Mouse (Mus musculus) liver, embryonic 13.5 days (tissue): ENCODE results near the gene Slc2a5. TPM values are rescaled to one million over a fixed set of nuclear protein-coding genes. Genes with fewer than 3 reads are reported as not detected.
A peak's percentile ranks its signal among the peaks of the same experiment; 100 is the strongest.

Experiments used
- ATAC-seq: fragments of 200-750 bp; cut with Nextera tagmentation; 2 replicates; pipeline ENCODE4 v1.8.0; 2017; ENCODE audit warnings: low read depth, mild to moderate bottlenecking, moderate number of reproducible peaks, moderate library complexity
- DNase-seq: peaks from one replicate; pipeline ENCODE4 v3.0.0; 2022
- H3K27ac ChIP-seq: fragments of 300-500 bp; sonication (generic); 2 replicates; pipeline ENCODE4 v1.5.1; 2015; ENCODE audit warnings: moderate library complexity, mild to moderate bottlenecking, inconsistent platforms
- H3K27me3 ChIP-seq: fragments of 300-500 bp; sonication (generic); 2 replicates; pipeline ENCODE4 v1.6.1; 2015; ENCODE audit warnings: mild to moderate bottlenecking, inconsistent platforms
- H3K36me3 ChIP-seq: fragments of 300-500 bp; sonication (generic); 2 replicates; pipeline ENCODE4 v1.6.1; 2015; ENCODE audit warnings: mild to moderate bottlenecking, inconsistent platforms
- H3K4me1 ChIP-seq: fragments of 300-500 bp; sonication (generic); replicated peaks from 2 replicates; pipeline ENCODE4 v1.6.1; 2015; ENCODE audit warnings: inconsistent platforms
- H3K4me2 ChIP-seq: fragments of 300-500 bp; sonication (generic); 2 replicates; pipeline ENCODE4 v1.6.1; 2015; ENCODE audit warnings: inconsistent platforms, mild to moderate bottlenecking, moderate library complexity
- H3K4me3 ChIP-seq: fragments of 300-500 bp; sonication (generic); replicated peaks from 2 replicates; pipeline ENCODE4 v1.5.1; 2015; ENCODE audit warnings: mild to moderate bottlenecking, inconsistent platforms
- H3K9ac ChIP-seq: fragments of 300-500 bp; sonication (generic); 2 replicates; pipeline ENCODE4 v1.6.1; 2015; ENCODE audit warnings: mild to moderate bottlenecking, inconsistent platforms
- H3K9me3 ChIP-seq: fragments of 300-500 bp; sonication (generic); replicated peaks from 2 replicates; pipeline ENCODE4 v1.6.1; 2016; ENCODE audit warnings: inconsistent platforms
- WGBS: fragments of 180-500 bp; shearing (Covaris S2); methylation state at CpG from one replicate; pipeline ENCODE4 v1.1.7; 2015; ENCODE audit not compliant: insufficient replicate concordance; 5-methylcytosine and 5-hydroxymethylcytosine counted together
- polyA plus RNA-seq: library from polyadenylated mRNA; unstranded; fragments of >200 nt; fragmentation: Nextera tagmentation; extraction: Ambion mirVana; gene quantifications from 2 replicates; pipeline ENCODE4 v1.2.1, GENCODE M21; 2015

The Slc2a5 gene
- polyA plus RNA-seq, 1 experiment from 2014 or later: 0.23 TPM

- Histone ChIP-seq H3K4me3 (no peak overlapping the region), H3K4me2 (no peak overlapping the region), H3K27ac (no peak overlapping the region), H3K27me3 (peaks cover 19% of the 10 kb centered on the region; the same call in 1 of the 2 replicates), H3K9ac (no peak overlapping the region), H3K36me3 (no peaks in the 10 kb centered on the region), H3K9me3 (no peaks in the 10 kb centered on the region), H3K4me1 (peaks cover 6% of the 10 kb centered on the region; the same call in 1 of the 2 replicates)
- ATAC-seq (no peak), DNase-seq (no peak)
- 72% methylated on average over 7 of the region's 7 CpGs for WGBS
Measured at GRCm38 (mm10) chr4:150102822-150103221, 16.3 kb upstream of the Slc2a5 start.

GRCm38 (mm10) chr4:150105671-150106070 is 13.4 kb upstream of the Slc2a5 start:
- Histone ChIP-seq H3K4me3 (no peak overlapping the region), H3K9me3 (no peaks in the 10 kb centered on the region), H3K27ac (no peak overlapping the region), H3K9ac (no peak overlapping the region), H3K36me3 (no peaks in the 10 kb centered on the region), H3K4me1 (peaks cover 6% of the 10 kb centered on the region; the same call in 1 of the 2 replicates), H3K27me3 (peaks cover 5% of the 10 kb centered on the region; the same call in 1 of the 2 replicates), H3K4me2 (no peak overlapping the region)
- WGBS: 33% methylated on average over 7 of the region's 7 CpGs
- ATAC-seq (no peak), DNase-seq (no peak)

DNA sequence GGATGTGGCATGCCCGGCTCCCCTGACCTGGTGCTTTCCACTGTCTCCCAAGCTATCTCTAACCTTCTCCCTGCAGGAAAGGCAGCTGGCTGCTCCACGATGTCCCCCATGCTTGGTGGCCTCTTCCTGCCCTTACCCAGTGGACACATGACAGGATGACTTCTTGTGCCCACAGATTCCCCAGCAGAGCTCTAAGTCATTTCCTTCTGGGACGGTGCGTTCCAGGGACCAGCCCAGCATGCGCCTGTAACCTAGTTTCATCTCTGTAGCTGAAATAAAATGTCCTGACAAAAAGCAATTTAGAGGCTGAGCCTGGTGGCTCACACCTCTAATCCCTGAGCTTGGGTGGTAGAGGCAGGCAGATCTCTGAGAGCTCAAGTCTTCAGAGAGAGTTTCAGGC is 12.4 kb upstream of the Slc2a5 start:
- WGBS: 45% methylated on average over 5 of the region's 5 CpGs
- no peak overlapping the region for H3K9ac ChIP-seq
- no peak for DNase-seq
- no peaks in the 10 kb centered on the region for H3K27me3 ChIP-seq
- ATAC-seq: no peak
- no peak overlapping the region for H3K4me3 ChIP-seq
- H3K36me3 ChIP-seq: no peaks in the 10 kb centered on the region
- H3K9me3 ChIP-seq: no peaks in the 10 kb centered on the region
- no peak overlapping the region for H3K4me2 ChIP-seq
- H3K4me1 ChIP-seq: peaks cover 6% of the 10 kb centered on the region; the same call in 1 of the 2 replicates
- no peak overlapping the region for H3K27ac ChIP-seq

GRCm38 (mm10) chr4:150109636-150110035 is 9.4 kb upstream of the Slc2a5 start:
- no peak for DNase-seq
- Histone ChIP-seq H3K4me2 (no peak overlapping the region), H3K9me3 (no peaks in the 10 kb centered on the region), H3K36me3 (no peaks in the 10 kb centered on the region), H3K4me3 (no peak overlapping the region), H3K4me1 (peaks cover 8% of the 10 kb centered on the region; the same call in 1 of the 2 replicates), H3K27me3 (no peaks in the 10 kb centered on the region), H3K27ac (no peak overlapping the region), H3K9ac (no peak overlapping the region)
- no peak for ATAC-seq
- 52% methylated on average over 3 of the region's 3 CpGs for whole genome bisulfite sequencing

DNA sequence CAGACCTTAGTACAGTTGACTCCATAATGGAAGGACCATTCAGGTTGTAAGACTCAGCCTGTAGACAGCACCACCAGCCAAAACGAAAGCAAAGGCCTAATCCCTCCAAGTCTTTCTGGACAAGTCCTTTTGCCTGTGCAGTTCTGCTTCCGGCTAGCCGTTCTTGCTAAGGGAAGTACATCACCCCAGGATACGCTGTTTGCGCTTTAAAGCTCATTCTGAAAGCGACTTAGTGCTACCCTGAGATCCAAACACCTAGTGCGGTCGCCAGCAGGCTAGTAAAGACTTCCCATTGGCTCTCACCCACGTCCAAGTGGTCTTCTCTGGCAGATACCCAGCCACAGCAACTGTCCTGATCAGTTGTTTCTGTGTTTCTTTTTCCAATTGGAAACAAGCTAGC is 8.7 kb upstream of the Slc2a5 start:
- no peak overlapping the region for H3K9ac ChIP-seq
- WGBS: 66% methylated on average over 9 of the region's 9 CpGs
- H3K4me3 ChIP-seq: no peak overlapping the region
- no peaks in the 10 kb centered on the region for H3K9me3 ChIP-seq
- DNase-seq: no peak
- H3K27me3 ChIP-seq: no peaks in the 10 kb centered on the region
- no peak for ATAC-seq
- H3K4me1 ChIP-seq: peaks cover 8% of the 10 kb centered on the region; the same call in 1 of the 2 replicates
- H3K36me3 ChIP-seq: no peaks in the 10 kb centered on the region
- H3K4me2 ChIP-seq: no peak overlapping the region
- H3K27ac ChIP-seq: no peak overlapping the region

DNA sequence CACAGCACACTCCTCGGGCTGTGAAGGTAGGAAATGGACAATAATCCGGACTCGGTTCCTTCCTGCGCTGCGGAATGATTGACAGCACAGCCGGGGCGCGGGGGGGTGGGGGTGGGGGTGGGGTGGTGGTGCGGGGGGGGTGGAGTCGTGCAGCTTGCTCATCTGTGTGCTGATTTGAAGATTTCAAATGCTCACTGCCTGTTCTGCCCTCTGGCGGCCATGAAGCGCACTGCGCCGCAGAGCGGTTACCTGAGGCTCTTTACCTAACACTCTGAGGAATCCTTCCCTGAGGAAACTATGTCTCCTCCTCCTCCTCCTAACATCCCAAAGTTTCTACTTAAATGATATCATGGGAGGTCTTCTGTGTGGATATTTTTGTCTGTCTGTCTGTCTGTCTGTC is 6.2 kb upstream of the Slc2a5 start:
- H3K4me3 ChIP-seq: no peak overlapping the region
- H3K4me2 ChIP-seq: 0 out of 2 replicates have a peak overlapping the region, but pooled peaks have one; percentile 28
- H3K27me3 ChIP-seq: no peaks in the 10 kb centered on the region
- H3K36me3 ChIP-seq: no peaks in the 10 kb centered on the region
- peaks cover 3% of the 10 kb centered on the region; the same call in 1 of the 2 replicates for H3K4me1 ChIP-seq
- 2% methylated on average over 12 of the region's 15 CpGs for WGBS
- H3K27ac ChIP-seq: no peak overlapping the region
- no peak overlapping the region for H3K9ac ChIP-seq
- DNase-seq (no peak), ATAC-seq (no peak)
- H3K9me3 ChIP-seq: no peaks in the 10 kb centered on the region

DNA sequence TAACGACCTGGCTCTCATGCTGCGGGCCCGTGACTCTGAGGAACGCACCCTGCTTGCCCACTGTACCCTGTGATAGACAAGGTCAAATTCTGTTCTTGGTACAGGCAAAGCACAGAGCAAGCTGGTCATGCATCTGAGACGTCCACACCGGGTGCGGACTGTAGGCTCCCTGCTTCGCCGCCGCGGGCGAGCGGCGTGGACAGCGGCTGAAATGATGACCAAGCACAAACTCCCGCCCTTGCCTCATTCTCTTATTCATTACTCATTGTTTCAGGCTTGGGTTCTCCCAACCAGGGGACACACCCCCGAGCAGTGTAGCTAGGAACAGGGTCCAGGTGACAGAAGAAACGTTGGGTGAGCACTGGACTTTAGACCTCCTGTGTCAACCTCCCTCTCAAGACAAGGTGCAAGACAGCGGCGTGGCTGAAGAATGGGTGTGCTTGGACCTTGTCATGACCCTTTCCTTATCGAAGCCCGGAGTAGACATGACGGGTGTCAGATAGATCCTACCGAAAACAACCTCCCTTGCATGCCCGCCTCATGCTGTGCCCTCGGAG is 4.5 kb upstream of the Slc2a5 start:
- Histone ChIP-seq H3K4me2 (no peak overlapping the region), H3K9me3 (no peaks in the 10 kb centered on the region), H3K27ac (no peak overlapping the region), H3K9ac (no peak overlapping the region), H3K4me1 (peaks cover 9% of the 10 kb centered on the region; the same call in 1 of the 2 replicates), H3K4me3 (no peak overlapping the region), H3K36me3 (no peaks in the 10 kb centered on the region), H3K27me3 (no peaks in the 10 kb centered on the region)
- ATAC-seq (no peak), DNase-seq (no peak)
- 83% methylated on average over 26 of the region's 26 CpGs for WGBS

DNA sequence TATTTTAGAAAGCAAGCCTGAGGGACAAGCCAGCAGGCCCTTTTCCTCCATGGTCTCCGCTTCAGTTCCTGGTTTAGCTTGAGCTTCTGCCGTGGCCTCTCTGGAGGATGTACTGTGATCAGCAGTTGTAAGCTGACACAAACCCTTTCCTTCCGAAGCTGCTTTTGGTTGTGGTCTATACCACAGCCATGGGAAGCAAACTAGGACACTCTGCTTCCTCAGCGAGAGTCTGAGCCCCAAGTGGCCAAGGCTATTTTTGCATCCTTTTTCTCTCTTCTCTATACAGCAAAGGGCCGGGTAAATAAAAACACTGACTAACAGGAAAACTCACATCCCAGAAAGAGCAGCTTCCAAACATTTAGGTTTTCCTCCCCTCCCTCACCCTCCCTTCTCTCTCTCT is 1.8 kb upstream of the Slc2a5 start:
- no peaks in the 10 kb centered on the region for H3K36me3 ChIP-seq
- no peak overlapping the region for H3K4me2 ChIP-seq
- ATAC-seq (peak; percentile 43; the same call in 1 of the 2 replicates), DNase-seq (no peak)
- H3K4me3 ChIP-seq: no peak overlapping the region
- no peaks in the 10 kb centered on the region for H3K27me3 ChIP-seq
- no peak overlapping the region for H3K27ac ChIP-seq
- no peaks in the 10 kb centered on the region for H3K9me3 ChIP-seq
- 21% methylated on average over 5 of the region's 5 CpGs for WGBS
- H3K4me1 ChIP-seq: peaks cover 10% of the 10 kb centered on the region
- no peak overlapping the region for H3K9ac ChIP-seq

DNA sequence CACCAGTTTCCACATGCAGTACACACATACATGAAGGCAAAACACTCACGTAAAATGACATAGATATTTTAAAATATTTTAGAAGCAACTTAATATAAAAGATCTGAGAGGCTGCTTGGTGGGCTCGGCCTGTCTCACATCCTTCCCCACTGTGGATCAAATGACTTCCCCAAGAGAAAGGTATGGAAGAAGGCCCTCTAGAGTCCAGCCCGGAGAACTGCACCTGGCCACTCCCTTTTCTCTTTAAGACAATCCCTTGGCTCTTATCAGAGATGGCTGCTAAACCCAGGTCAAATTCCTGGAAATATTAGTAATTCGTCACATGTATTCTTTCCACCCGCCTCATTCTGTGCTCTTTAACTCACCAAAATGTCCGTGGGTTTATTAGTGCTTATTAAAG is 920 bp upstream of the Slc2a5 start:
- Histone ChIP-seq H3K4me1 (peaks cover 11% of the 10 kb centered on the region; the same call in 1 of the 2 replicates), H3K4me3 (no peak overlapping the region), H3K36me3 (no peaks in the 10 kb centered on the region), H3K4me2 (no peak overlapping the region), H3K9me3 (no peaks in the 10 kb centered on the region), H3K27ac (no peak overlapping the region), H3K27me3 (no peaks in the 10 kb centered on the region), H3K9ac (no peak overlapping the region)
- 37% methylated on average over 6 of the region's 6 CpGs for WGBS
- ATAC-seq (no peak), DNase-seq (no peak)

GRCm38 (mm10) chr4:150119640-150120039 is 557 bp downstream of the Slc2a5 start:
- H3K4me3 ChIP-seq: no peak overlapping the region
- H3K9ac ChIP-seq: no peak overlapping the region
- no peak overlapping the region for H3K27ac ChIP-seq
- no peaks in the 10 kb centered on the region for H3K9me3 ChIP-seq
- H3K4me2 ChIP-seq: peak overlapping the region; percentile 10; the same call in 1 of the 2 replicates
- peaks cover 11% of the 10 kb centered on the region; the same call in 1 of the 2 replicates for H3K4me1 ChIP-seq
- WGBS: 63% methylated on average over 14 of the region's 14 CpGs
- ATAC-seq (no peak), DNase-seq (no peak)
- no peaks in the 10 kb centered on the region for H3K36me3 ChIP-seq
- no peaks in the 10 kb centered on the region for H3K27me3 ChIP-seq

- DNase-seq (no peak), ATAC-seq (no peak)
- Histone ChIP-seq H3K4me3 (no peak overlapping the region), H3K27me3 (no peaks in the 10 kb centered on the region), H3K36me3 (no peaks in the 10 kb centered on the region), H3K27ac (no peak overlapping the region), H3K4me1 (peaks cover 11% of the 10 kb centered on the region; the same call in 1 of the 2 replicates), H3K9ac (no peak overlapping the region), H3K4me2 (0 out of 2 replicates have a peak overlapping the region, but pooled peaks have one; percentile 2), H3K9me3 (no peaks in the 10 kb centered on the region)
- WGBS: 23% methylated on average over 15 of the region's 15 CpGs
Measured at GRCm38 (mm10) chr4:150120173-150120833, 1.2 kb downstream of the Slc2a5 start.
